Mouse (Mus musculus) embryonic fibroblast, embryonic 13.5 days (primary cell): ENCODE data around the gene Filip1.

ENCODE experiments used
- CTCF ChIP-seq: IDR thresholded peaks from 2 replicates; pipeline ENCODE4 v1.5.1; 2011; ENCODE audit warnings: mild to moderate bottlenecking, control low read depth, low read length, moderate library complexity, borderline replicate concordance; ENCODE audit not compliant: insufficient read depth
- POLR2A ChIP-seq: IDR thresholded peaks from 2 replicates; pipeline ENCODE4 v1.6.1; 2011; ENCODE audit warnings: low read depth, mild to moderate bottlenecking, control low read depth, low read length, moderate library complexity

DNA sequence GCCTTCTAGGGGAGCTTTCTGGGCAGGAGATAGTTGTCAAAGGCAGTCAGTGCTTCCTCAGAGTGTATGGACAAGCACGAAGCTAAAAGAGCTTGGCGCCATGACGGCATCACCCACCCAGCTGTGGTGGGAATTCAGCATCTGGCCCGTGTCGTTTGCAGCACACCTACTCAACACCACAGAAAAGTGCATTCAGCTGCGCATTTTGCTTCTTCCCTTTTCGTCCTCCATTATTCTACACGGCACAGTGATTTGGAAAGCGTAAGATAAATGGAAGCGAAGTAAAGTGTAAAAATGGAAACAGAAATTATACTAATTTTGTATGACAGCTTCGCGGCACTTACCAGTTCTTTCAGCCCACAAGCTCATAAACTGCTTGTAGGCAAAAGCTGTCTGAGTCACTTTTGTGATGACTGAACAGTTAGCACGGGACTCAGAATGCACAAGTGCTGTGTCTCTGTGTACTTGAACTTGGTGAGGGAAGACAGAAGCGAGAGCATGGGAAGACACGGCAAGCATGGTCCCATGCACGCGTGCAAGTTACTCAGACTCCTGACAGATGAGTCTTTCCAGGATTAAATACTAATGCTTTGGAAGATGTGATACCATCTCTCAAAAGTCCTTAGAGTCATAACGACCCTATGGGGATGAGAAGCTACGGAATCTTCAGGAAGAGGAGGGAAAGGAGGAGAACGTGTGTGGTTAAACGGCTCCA is 85.3 kb downstream of the Filip1 start:
- TF ChIP-seq CTCF: no peak
- no peak for TF ChIP-seq POLR2A
